Mouse (Mus musculus) retina, adult 2 months (tissue): Measurements from ENCODE around the gene D730048I06Rik.
"Not testable (repeated sequence)": the region's sequence is repeated elsewhere in the genome, so short reads cannot be mapped to it uniquely, and the experiment has no call there.

Source experiments
- DNase-seq: peaks from one replicate; pipeline ENCODE4 v3.0.0-alpha.2; 2012; ENCODE audit warnings: low read depth, low spot score

D730048I06Rik gene

DNA sequence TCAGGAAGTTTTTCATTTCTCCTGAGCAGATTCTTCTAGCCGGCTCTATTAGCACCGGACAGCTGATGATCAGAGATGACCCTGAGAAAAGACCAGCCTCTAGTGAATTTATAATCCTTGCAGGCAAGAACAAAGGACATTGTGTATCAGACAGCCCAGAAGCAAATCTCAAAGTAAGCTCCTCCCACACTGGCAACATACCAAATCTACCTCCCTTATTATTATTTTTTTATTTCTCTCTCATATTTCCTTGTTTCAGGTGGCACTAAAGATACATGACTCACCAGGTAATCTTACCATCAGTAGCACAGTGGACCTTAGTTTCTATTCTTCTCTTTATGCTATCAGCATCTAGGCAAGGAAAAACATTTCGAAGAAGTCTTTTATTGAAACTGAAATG is at the start of gene D730048I06Rik, which contains the start of gene Gm27235:
Gene D730048I06Rik (minus strand): TSS at position 112 of the 400 bp plus-strand sequence.
Gene Gm27235 (minus strand): TSS at position 101 of the 400 bp plus-strand sequence.
- DNase-seq, result no peak

DNA sequence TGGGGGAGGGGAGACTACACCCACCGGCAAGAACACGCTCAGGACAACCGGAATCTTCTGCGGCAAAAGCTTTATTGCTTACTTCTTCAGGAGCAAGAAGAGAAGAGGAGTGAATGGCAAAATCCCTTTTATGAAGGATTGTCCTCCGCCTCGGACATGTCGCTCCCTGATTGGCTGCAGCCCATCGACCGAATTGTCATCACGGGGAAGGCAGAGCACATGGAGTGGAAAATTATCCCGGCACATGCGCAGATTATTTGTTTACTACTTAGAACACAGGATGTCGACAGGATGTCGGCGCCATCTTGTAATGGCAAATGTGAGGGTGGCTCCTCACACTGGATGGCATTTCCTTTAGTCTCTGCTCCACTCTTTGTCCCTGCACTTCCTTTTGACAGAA is 28.0 kb upstream of the D730048I06Rik start:
- not testable (repeated sequence) for DNase-seq

DNA sequence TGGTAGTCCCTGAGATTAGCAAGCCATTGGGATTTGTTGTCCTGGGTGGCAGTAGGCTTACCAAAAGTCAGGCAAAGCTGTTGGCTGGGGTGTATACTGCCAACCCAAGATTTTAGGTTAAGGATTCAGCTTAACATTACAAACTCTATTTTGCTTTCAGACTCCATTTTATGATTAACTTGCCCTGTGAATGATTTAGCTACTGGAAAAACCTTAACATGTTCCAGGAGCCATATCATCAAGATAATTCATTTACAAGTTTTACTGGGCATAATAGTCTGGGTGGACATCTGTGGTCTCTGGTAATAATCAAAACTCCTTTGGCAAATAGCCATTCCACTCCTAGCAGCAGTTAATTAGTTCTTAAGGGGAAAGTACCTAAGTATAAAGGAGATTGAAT is 8.2 kb upstream of the D730048I06Rik start:
- DNase-seq, result no peak

DNA sequence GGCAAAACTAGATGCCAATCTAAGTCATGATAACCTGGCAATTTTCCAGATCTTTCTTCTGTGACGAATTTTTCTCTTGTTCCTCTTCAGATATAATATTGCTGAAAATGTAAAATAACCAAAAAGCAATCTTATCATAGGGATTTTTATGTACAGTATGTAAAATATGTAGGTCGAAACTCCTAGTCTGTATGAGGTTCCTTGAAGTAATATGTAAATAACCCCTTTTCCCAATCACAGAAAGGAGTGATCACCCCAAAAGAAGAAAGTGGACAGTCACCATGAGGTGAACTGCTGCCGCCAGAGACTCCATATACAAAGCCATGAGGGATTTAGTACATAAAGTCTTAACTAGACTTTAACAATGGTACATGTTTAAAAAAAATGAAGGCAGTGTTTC is 11.9 kb downstream of the D730048I06Rik start, which contains the start of gene Gm17727:
Gene Gm17727 (minus strand): TSS at position 101 of the 400 bp plus-strand sequence.
- DNase-seq, result no peak

DNA sequence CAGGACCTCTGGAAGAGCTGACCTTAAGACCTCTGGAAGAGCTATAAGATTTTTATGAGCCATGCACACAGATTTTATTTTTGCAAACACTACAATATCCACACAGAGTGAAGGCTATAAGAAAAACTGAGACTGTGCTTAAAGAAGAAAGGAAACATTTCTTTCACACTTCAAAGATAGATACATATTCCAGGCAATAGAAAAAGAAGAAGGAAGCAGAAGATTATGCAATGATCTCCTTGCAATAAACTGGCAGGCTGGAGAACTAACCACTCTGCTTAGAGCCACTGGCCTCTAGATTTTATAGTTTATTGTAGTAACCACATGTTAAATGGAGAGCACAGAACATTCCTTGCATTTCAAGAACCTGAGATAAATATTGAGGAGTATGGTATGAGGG is 33.1 kb downstream of the D730048I06Rik start:
- no peak for DNase-seq

DNA sequence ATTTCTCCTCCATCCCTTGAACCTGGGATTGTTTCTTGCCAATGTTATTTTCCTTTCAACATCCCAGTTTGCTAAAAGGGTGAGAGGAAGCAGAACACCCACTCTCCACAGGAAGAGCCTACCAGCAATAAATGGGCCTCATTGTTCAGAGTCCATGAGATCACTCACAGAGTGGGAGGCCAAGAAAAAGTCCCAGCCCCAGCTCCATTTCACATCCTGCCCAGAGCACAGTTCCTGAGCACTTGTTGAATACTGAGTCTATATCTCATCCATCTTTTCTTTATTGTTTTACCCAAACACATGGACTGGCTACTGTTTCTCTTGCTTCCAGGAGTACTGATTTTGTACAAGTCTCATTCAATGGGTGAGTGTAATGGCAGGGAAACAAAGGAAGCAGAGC is 49.2 kb downstream of the D730048I06Rik start, which contains the start of gene Gm17677:
Gene Gm17677 (plus strand): TSS at position 301 of the 400 bp plus-strand sequence.
- no peak for DNase-seq
